Mouse (Mus musculus): ENCODE measurements around the gene Des. TPM values are rescaled to one million over a fixed set of nuclear protein-coding genes. Genes with fewer than 3 reads are reported as not detected.

Gene Des
- total and polyA plus RNA-seq, 3 experiments: 9.3 to 18.9 (median 11.7) TPM

GRCm38 (mm10) chr1:75317241-75318201 lies 42.6 kb upstream of the Des start, which contains the start of gene Dnpep (continued):
- TF ChIP-seq JUN (IDR thresholded peaks at IDR 0.05; ENCODE audit: insufficient read depth, low read depth, low read length) (no peak), MAFK (IDR thresholded peaks at IDR 0.05; ENCODE audit: insufficient replicate concordance, low read length) (no peak), TBP (conservative IDR thresholded peaks at IDR 0.05; ENCODE audit: low read depth, low read length) (0 out of 2 replicates have a peak, but pooled peaks have one; percentile 51), CHD2 (IDR thresholded peaks at IDR 0.05; ENCODE audit: low read length) (peak; percentile 75), TCF12 (IDR thresholded peaks at IDR 0.05; ENCODE audit: low read depth, low read length) (peak; percentile 63; the same call in 1 of the 2 replicates), MXI1 (IDR thresholded peaks at IDR 0.05; ENCODE audit: low read depth, low read length) (peak; percentile 33), GABPA (IDR thresholded peaks at IDR 0.05; ENCODE audit: insufficient replicate concordance, low read depth, low read length) (0 out of 2 replicates have a peak, but pooled peaks have one; percentile 13), UBTF (IDR thresholded peaks at IDR 0.05; ENCODE audit: low read depth, low read length) (peak; percentile 53; the same call in 1 of the 2 replicates), JUND (conservative IDR thresholded peaks at IDR 0.05; ENCODE audit: low read depth, low read length) (no peak)

GRCm38 (mm10) chr1:75318301-75318700 lies 41.8 kb upstream of the Des start:
- in situ Hi-C loops (cut with MboI; ENCODE audit: low pct_ligation_motif_present, low pct_unique_long_range_greater_than_20kb, low sequenced_read_pairs): no loop called here
- peaks cover 12 to 22% of the 10 kb centered on the region in 2 experiments for H3K36me3 ChIP-seq (replicated peaks in 1 of 2; ENCODE audit: control insufficient read depth in 1 of 2, insufficient read depth in 1 of 2, low read length in 1 of 2)
- H3K9me3 ChIP-seq (replicated peaks; ENCODE audit: low read length): peaks cover 2% of the 10 kb centered on the region
- no peak overlapping the region for H3K27ac ChIP-seq (ENCODE audit: insufficient read depth, low read depth)
- H3K79me2 ChIP-seq (replicated peaks; ENCODE audit: control insufficient read depth, extremely low read depth, insufficient read depth, poor library complexity, severe bottlenecking): no peaks in the 10 kb centered on the region
- no peaks in the 10 kb centered on the region for H3K27me3 ChIP-seq (replicated peaks)
- H3K4me1 ChIP-seq (ENCODE audit: control insufficient read depth in 1 of 2, insufficient read depth in 2 of 2): peaks cover 6 to 27% of the 10 kb centered on the region in 2 experiments
- peak overlapping the region; percentile 23; the same call in 1 of the 2 replicates for H3K4me2 ChIP-seq (ENCODE audit: insufficient read depth, low read depth, poor library complexity, severe bottlenecking)
- dilution Hi-C loops (cut with MboI; ENCODE audit: extremely low pct_ligation_motif_present, extremely low pct_unique_long_range_greater_than_20kb, low sequenced_read_pairs): no loop called here
- H3K9ac ChIP-seq (ENCODE audit: insufficient read depth, low read depth): peak overlapping the region; percentile 59
- TF ChIP-seq ZC3H11A (IDR thresholded peaks at IDR 0.05; ENCODE audit: low read depth, low read length) (no peak), TBP (conservative IDR thresholded peaks at IDR 0.05; ENCODE audit: low read depth, low read length) (no peak), BHLHE40 (IDR thresholded peaks at IDR 0.05; ENCODE audit: low read depth, low read length) (no peak), TCF12 (IDR thresholded peaks at IDR 0.05; ENCODE audit: low read depth, low read length) (no peak), RCOR1 (conservative IDR thresholded peaks at IDR 0.05; ENCODE audit: low read depth, low read length) (no peak), ETS1 (conservative IDR thresholded peaks at IDR 0.05; ENCODE audit: low read depth, low read length) (no peak), MYC (IDR thresholded peaks at IDR 0.05; ENCODE audit: low read depth, low read length) (no peak), NRF1 (IDR thresholded peaks at IDR 0.05; ENCODE audit: low read depth, low read length) (no peak), POLR2AphosphoS2 (IDR thresholded peaks at IDR 0.05; ENCODE audit: low read depth, low read length) (no peak), JUN (IDR thresholded peaks at IDR 0.05; ENCODE audit: insufficient read depth, low read depth, low read length) (no peak), MAFK (IDR thresholded peaks at IDR 0.05; ENCODE audit: insufficient replicate concordance, low read length) (no peak), MEF2A (IDR thresholded peaks at IDR 0.05; ENCODE audit: borderline replicate concordance, low read depth, low read length) (no peak), ZKSCAN1 (IDR thresholded peaks at IDR 0.05; ENCODE audit: borderline replicate concordance, low read depth, low read length) (no peak), UBTF (IDR thresholded peaks at IDR 0.05; ENCODE audit: low read depth, low read length) (no peak)
- no peak for DNase-seq (ENCODE audit: extremely low read depth)
- H3K4me3 ChIP-seq (replicated peaks in 1 of 3; ENCODE audit: low read depth in 2 of 3, low read length in 2 of 3, poor library complexity in 1 of 3): peak overlapping the region in 2 of 3 experiments; percentile 25 to 59

Measured in CH12.LX (cell line).